Mouse (Mus musculus): ENCODE measurements around the gene Parp8. TPM values are rescaled to one million over a fixed set of nuclear protein-coding genes. Genes with fewer than 3 reads are reported as not detected.

The Parp8 gene
- 3.9 TPM for polyA plus RNA-seq (2015; fragmentation: Illumina TruSeq; extraction: RNeasy Lipid Tissue Mini Kit (QIAGEN cat#74804); ENCODE audit: insufficient read depth, low read depth, low replicate concordance)

DNA sequence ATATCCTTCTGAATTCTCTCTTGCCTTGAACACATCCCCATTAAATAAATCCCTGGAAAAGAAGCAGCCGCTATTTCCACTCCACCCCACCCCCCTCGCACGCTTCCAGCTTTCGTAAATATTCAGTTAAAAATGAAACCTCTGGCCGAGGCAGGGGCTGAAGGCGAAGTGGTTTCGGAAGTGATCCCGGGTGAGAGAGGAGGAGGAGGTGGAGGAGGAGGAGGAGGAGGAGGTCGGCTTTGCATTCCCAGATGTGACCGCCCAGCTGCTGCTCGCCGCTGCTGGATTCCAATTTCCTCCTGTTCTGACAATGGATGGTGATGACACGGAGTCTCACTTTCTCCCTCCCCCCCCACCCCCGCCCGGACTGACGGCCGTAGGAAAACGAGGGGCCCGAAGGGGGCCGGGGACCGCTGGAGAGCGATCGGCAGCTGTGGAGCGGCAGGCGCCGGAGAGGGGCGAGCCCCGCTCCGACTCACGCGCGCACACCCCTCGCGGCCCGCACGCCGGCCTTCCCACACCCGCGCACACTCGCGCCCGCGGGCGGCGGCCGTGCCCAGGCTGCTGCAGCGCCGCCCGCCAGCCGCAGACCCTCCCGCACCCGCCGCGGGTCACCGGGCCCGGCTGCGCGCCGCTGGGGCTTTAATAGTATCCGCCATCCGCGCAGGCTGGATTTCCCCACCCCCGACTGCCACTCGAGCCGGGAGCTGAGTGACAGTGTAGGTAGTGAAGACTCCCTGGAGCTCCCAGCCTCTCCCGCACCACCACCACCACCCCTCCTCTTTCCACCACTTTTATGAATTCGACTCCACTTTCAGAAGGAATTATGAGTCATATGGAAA, at the start of gene Parp8:
Gene Parp8, minus strand, starts transcription at position 312 of the 842 bp plus-strand sequence.

Other genes with a start within 250 kb of the Parp8 start
- gene Emb, start 183.0 kb upstream of the Parp8 start, polyA plus RNA-seq (2015; fragmentation: Illumina TruSeq; extraction: RNeasy Lipid Tissue Mini Kit (QIAGEN cat#74804); ENCODE audit: insufficient read depth, low read depth, low replicate concordance) = 8.7 TPM
- gene Gm17509, start 195.5 kb upstream of the Parp8 start, polyA plus RNA-seq (2015; fragmentation: Illumina TruSeq; extraction: RNeasy Lipid Tissue Mini Kit (QIAGEN cat#74804); ENCODE audit: insufficient read depth, low read depth, low replicate concordance) = not detected